Mouse (Mus musculus) embryonic facial prominence, embryonic 13.5 days (tissue): ENCODE data around the gene Gpsm1. TPM values are rescaled to one million over a fixed set of nuclear protein-coding genes. Genes with fewer than 3 reads are reported as not detected.

Experiments
- ATAC-seq: fragments of 200-750 bp; cut with Nextera tagmentation; 2 replicates; pipeline ENCODE4 v1.8.0; 2017; ENCODE audit warnings: low read depth; ENCODE audit not compliant: insufficient number of reproducible peaks, insufficient read depth, low FRiP score, low TSS enrichment
- H3K27ac ChIP-seq: fragments of 300-500 bp; sonication (generic); 2 replicates; pipeline ENCODE4 v1.5.1; 2015; ENCODE audit warnings: moderate library complexity, mild to moderate bottlenecking, inconsistent platforms
- H3K27me3 ChIP-seq: fragments of 300-500 bp; sonication (generic); 2 replicates; pipeline ENCODE4 v1.6.1; 2015; ENCODE audit warnings: mild to moderate bottlenecking, inconsistent platforms
- H3K36me3 ChIP-seq: fragments of 300-500 bp; sonication (generic); 2 replicates; pipeline ENCODE4 v1.6.1; 2015; ENCODE audit warnings: mild to moderate bottlenecking, inconsistent platforms
- H3K4me1 ChIP-seq: fragments of 300-500 bp; sonication (generic); 2 replicates; pipeline ENCODE4 v1.6.1; 2015; ENCODE audit warnings: inconsistent platforms
- H3K4me2 ChIP-seq: fragments of 300-500 bp; sonication (generic); 2 replicates; pipeline ENCODE4 v1.6.1; 2015; ENCODE audit warnings: moderate library complexity, mild to moderate bottlenecking, inconsistent platforms
- H3K4me3 ChIP-seq: fragments of 300-500 bp; sonication (generic); 2 replicates; pipeline ENCODE4 v1.5.1; 2015; ENCODE audit warnings: mild to moderate bottlenecking, inconsistent platforms
- H3K9ac ChIP-seq: fragments of 300-500 bp; sonication (generic); 2 replicates; pipeline ENCODE4 v1.6.1; 2015; ENCODE audit warnings: mild to moderate bottlenecking, inconsistent platforms
- H3K9me3 ChIP-seq: fragments of 300-500 bp; sonication (generic); 2 replicates; pipeline ENCODE4 v1.6.1; 2016; ENCODE audit warnings: inconsistent platforms
- WGBS: fragments of 180-500 bp; shearing (Covaris S2); methylation state at CpG from one replicate; pipeline ENCODE4 v1.1.7; 2015; ENCODE audit warnings: mixed read lengths; 5-methylcytosine and 5-hydroxymethylcytosine counted together
- polyA plus RNA-seq: library from polyadenylated mRNA; unstranded; fragments of >200 nt; fragmentation: Nextera tagmentation; extraction: Ambion mirVana; gene quantifications from 2 replicates; pipeline ENCODE4 v1.2.1, GENCODE M21; 2015

The Gpsm1 gene
- polyA plus RNA-seq, 1 experiment from 2014 or later: 57.0 TPM

DNA sequence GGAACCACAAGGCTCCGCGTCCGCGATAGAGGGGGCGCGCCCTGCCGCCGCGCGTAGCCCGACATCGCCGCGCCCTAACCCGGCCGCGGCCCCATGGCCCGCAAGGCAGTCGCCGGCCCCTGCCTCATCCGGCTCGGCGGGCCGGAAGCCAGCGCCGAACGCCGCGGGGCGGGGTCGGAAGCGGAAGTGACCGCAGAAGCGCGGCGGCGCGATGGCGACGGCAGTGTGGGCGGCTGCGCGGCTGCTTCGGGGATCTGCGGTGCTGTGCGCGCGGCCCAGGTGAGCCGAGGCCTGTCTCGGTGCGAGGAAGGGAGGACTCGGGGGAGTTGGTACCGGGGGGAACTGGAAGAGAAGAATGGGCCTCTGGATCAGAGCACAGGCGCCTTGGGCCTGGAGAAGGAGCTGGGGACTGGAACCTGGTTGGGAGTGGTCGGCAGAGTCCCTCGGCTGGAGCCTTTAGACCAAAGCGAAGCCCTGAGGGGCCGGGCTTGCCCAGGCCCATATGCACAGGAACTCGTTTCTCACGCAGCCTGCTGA is 73.9 kb downstream of the Gpsm1 start, which contains the start of the genes Entr1 and Pmpca:
Entr1 (minus strand) TSS at position 163 of the 537 bp plus-strand sequence.
Pmpca (plus strand) TSS at position 186 of the 537 bp plus-strand sequence.
- WGBS: under 1% methylated on average over 60 of the region's 60 CpGs
- Histone ChIP-seq H3K27me3 (no peaks in the 10 kb centered on the region), H3K4me3 (peak within 1 kb of the TSS; percentile 97), H3K9me3 (no peaks in the 10 kb centered on the region), H3K9ac (peak within 1 kb of the TSS; percentile 95), H3K4me2 (peak within 1 kb of the TSS; percentile 95), H3K27ac (peak within 1 kb of the TSS; percentile 69), H3K36me3 (peaks cover 75% of the 10 kb centered on the region), H3K4me1 (peaks cover 22% of the 10 kb centered on the region)
- ATAC-seq: peak; percentile 80

DNA sequence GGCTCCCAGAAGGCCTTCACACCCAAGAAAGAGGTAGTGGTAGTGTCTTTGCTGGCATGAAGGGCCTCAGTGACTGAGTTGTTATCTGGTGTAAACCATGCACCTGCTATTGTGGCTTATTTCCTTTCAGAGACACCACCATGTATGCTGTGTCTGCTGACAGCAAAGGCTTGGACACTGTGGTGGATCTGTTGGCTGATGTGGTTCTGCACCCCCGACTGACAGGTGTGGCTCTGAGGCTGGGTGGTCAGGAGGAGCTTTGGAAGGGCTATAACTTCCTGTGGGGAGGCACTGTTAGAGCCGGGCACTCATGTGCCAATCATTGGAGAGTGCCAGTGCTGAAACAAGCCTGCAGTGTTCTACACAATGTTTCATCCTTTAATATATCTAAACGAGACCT is 75.6 kb downstream of the Gpsm1 start:
- H3K4me1 ChIP-seq: peaks cover 22% of the 10 kb centered on the region
- H3K27ac ChIP-seq: no peak overlapping the region
- peak overlapping the region; percentile 12; the same call in 1 of the 2 replicates for H3K4me2 ChIP-seq
- WGBS: 81% methylated on average over 3 of the region's 3 CpGs
- H3K4me3 ChIP-seq: no peak overlapping the region
- ATAC-seq: no peak
- H3K36me3 ChIP-seq: peaks cover 75% of the 10 kb centered on the region
- H3K9me3 ChIP-seq: no peaks in the 10 kb centered on the region
- no peak overlapping the region for H3K9ac ChIP-seq
- no peaks in the 10 kb centered on the region for H3K27me3 ChIP-seq

DNA sequence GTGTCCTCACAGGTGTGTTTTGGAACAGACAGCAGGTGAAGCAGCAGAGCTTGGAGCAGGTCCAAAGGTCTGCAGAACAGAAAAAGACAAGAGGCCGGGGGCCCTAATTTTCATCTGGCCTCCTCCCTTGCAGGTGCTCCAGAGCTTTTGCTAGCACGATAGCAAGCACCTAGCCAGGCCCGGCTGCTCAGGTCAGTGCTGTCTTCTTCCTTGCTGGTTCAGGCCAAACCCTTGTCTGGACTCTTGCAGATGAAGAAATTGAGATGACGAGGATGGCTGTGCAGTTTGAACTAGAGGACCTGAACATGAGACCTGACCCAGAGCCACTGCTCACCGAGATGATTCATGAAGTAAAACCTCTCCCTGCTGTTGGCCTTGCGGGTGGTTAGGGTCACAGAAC is 76.3 kb downstream of the Gpsm1 start:
- peaks cover 75% of the 10 kb centered on the region for H3K36me3 ChIP-seq
- no peak overlapping the region for H3K4me3 ChIP-seq
- H3K4me1 ChIP-seq: peaks cover 22% of the 10 kb centered on the region
- no peak for ATAC-seq
- WGBS: 89% methylated on average over 6 of the region's 6 CpGs
- no peaks in the 10 kb centered on the region for H3K27me3 ChIP-seq
- H3K27ac ChIP-seq: no peak overlapping the region
- no peaks in the 10 kb centered on the region for H3K9me3 ChIP-seq
- H3K9ac ChIP-seq: no peak overlapping the region
- no peak overlapping the region for H3K4me2 ChIP-seq

Other genes with a start within 250 kb of the Gpsm1 start
- 4.4 and 6.7 TPM in 2 replicates for gene Nacc2, start 192.3 kb upstream of the Gpsm1 start, polyA plus RNA-seq
- 0.12 and 0.15 TPM in 2 replicates for gene Lhx3, start 107.2 kb upstream of the Gpsm1 start, polyA plus RNA-seq
- 14.6 and 18.3 TPM in 2 replicates for gene Qsox2, start 78.0 kb upstream of the Gpsm1 start, polyA plus RNA-seq
- 0.10 and 0.28 TPM in 2 replicates for gene Ccdc187, start 21.0 kb upstream of the Gpsm1 start, polyA plus RNA-seq
- gene Dnlz, start 36.6 kb downstream of the Gpsm1 start, polyA plus RNA-seq: 31.4 and 32.1 TPM in 2 replicates
- gene Card9, start 45.4 kb downstream of the Gpsm1 start, polyA plus RNA-seq: 0.81 and 1.3 TPM in 2 replicates
- 33.9 and 38.9 TPM in 2 replicates for gene Snapc4, start 65.1 kb downstream of the Gpsm1 start, polyA plus RNA-seq
- gene Entr1, start 73.8 kb downstream of the Gpsm1 start, polyA plus RNA-seq: 142 and 153 TPM in 2 replicates
- gene Pmpca, start 73.8 kb downstream of the Gpsm1 start, polyA plus RNA-seq: 92.3 and 98.7 TPM in 2 replicates
- gene Inpp5e, start 93.7 kb downstream of the Gpsm1 start, polyA plus RNA-seq: 24.2 and 24.5 TPM in 2 replicates
- gene Sec16a, start 129.7 kb downstream of the Gpsm1 start, polyA plus RNA-seq: 22.7 and 27.9 TPM in 2 replicates
- gene Notch1, start 201.1 kb downstream of the Gpsm1 start, polyA plus RNA-seq: 17.3 and 17.8 TPM in 2 replicates